Mouse (Mus musculus) telencephalon, adult 2 months (tissue): ENCODE data around the gene Zbtb48.
A peak's percentile ranks its signal among the peaks of the same experiment; 100 is the strongest.

ENCODE experiments used
- DNase-seq: peaks from one replicate; pipeline ENCODE4 v3.0.0-alpha.2; 2011; ENCODE audit warnings: low read depth, low spot score

Gene Zbtb48

GRCm38 (mm10) chr4:152001335-152001734, 26.1 kb downstream of the Zbtb48 start:
- DNase-seq, result no peak

- DNase-seq, result peak; percentile 81
These were observed 26.6 kb downstream of the Zbtb48 start for GRCm38 (mm10) chr4:152000906-152001305.

GRCm38 (mm10) chr4:151999481-151999880, 28.0 kb downstream of the Zbtb48 start:
- no peak for DNase-seq

- no peak for DNase-seq
These were observed 29.8 kb downstream of the Zbtb48 start for GRCm38 (mm10) chr4:151997701-151998100.

GRCm38 (mm10) chr4:151996951-151997222, 30.6 kb downstream of the Zbtb48 start:
- no peak for DNase-seq

GRCm38 (mm10) chr4:151996173-151996950, 31.1 kb downstream of the Zbtb48 start, which contains the start of gene Phf13:
Gene Phf13 (minus strand): TSS chr4:151996258.
- peak; percentile 98 for DNase-seq

- no peak for DNase-seq
These were observed 31.9 kb downstream of the Zbtb48 start for GRCm38 (mm10) chr4:151995371-151996172.

GRCm38 (mm10) chr4:151994228-151995171, 33.0 kb downstream of the Zbtb48 start:
- no peak for DNase-seq

- DNase-seq, result no peak
These were observed 34.4 kb downstream of the Zbtb48 start for GRCm38 (mm10) chr4:151993035-151993434.

GRCm38 (mm10) chr4:151992091-151992490, 35.4 kb downstream of the Zbtb48 start:
- DNase-seq, result no peak

GRCm38 (mm10) chr4:151989110-151989488, 38.4 kb downstream of the Zbtb48 start:
- DNase-seq, result no peak

- no peak for DNase-seq
These were observed 38.9 kb downstream of the Zbtb48 start, which contains the start of gene Thap3 for GRCm38 (mm10) chr4:151988342-151989109. Gene Thap3 (minus strand): TSS chr4:151988997.

GRCm38 (mm10) chr4:151988014-151988341, 39.5 kb downstream of the Zbtb48 start:
- no peak for DNase-seq

GRCm38 (mm10) chr4:151986650-151987049, 40.8 kb downstream of the Zbtb48 start:
- no peak for DNase-seq

- no peak for DNase-seq
These were observed 41.6 kb downstream of the Zbtb48 start for GRCm38 (mm10) chr4:151985886-151986285.

GRCm38 (mm10) chr4:151983560-151983959, 43.9 kb downstream of the Zbtb48 start:
- DNase-seq, result no peak

- DNase-seq, result no peak
These were observed 44.4 kb downstream of the Zbtb48 start for GRCm38 (mm10) chr4:151983043-151983442.

- DNase-seq, result peak; percentile 47
These were observed 46.1 kb downstream of the Zbtb48 start for GRCm38 (mm10) chr4:151981363-151981762.

- no peak for DNase-seq
These were observed 46.8 kb downstream of the Zbtb48 start for GRCm38 (mm10) chr4:151980699-151981098.

GRCm38 (mm10) chr4:151977748-151978147, 49.7 kb downstream of the Zbtb48 start:
- DNase-seq, result peak; percentile 40

- no peak for DNase-seq
These were observed 52.0 kb downstream of the Zbtb48 start for GRCm38 (mm10) chr4:151975441-151975840.
